Mouse (Mus musculus): ENCODE data around the gene Cmya5. TPM values are rescaled to one million over a fixed set of nuclear protein-coding genes. Genes with fewer than 3 reads are reported as not detected.
A peak's percentile ranks its signal among the peaks of the same experiment; 100 is the strongest.
"Not testable (repeated sequence)": the region's sequence is repeated elsewhere in the genome, so short reads cannot be mapped to it uniquely, and the experiment has no call there.

The Cmya5 gene
- polyA plus RNA-seq (2014; fragmentation: Nextera tagmentation; extraction: Ambion mirVana), result 0.24 and 0.39 TPM in 2 replicates

DNA sequence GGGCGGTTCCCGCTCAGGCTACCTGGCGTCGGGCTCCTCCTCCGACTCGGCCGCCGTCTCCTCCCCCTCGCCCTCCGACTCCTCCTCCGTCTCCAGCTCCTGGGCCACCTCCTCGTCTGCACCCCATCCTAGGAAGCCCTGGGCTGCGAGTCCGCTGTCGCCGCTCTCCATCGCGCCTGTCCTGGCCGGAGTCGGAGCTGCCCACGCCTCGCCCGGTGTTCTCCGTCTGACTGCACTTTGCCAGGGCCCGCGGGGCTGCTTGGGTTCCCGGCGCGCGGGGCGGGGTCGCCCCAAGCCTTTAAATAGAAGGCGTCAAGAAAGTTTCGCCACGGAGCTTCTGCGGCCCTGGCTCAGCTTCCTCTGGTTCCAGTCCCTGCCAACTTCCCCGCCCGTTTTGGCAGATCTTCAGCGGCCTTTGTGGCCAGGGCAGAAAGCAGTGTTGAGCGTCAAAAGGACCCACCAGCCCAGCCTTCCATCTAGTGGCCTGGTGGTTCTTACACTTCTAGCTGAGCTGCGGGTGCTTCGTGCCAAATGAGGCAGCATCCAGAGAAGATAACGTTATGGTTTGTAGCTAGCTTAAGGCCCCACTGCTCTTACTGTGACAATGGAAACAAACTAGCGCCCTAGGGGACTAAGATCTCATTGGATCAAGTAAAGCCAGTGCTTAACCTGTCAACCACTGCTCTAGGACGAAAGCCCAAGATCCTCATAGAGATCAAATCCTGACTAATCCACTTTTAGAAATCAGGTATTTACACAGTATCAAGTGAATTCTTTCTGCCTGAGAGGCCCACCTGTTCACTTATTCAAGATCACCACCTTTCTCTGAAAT is at the start of gene Cmya5:
TSS of gene Cmya5 (minus strand) at position 389 of the 832 bp plus-strand sequence.
- WGBS, result 2% methylated on average over 32 of the region's 45 CpGs
- ATAC-seq (ENCODE audit: low read depth), result peak; percentile 90
- peaks cover 9% of the 10 kb centered on the region; the same call in 1 of the 2 replicates for H3K4me1 ChIP-seq (ENCODE audit: control insufficient read depth, insufficient read depth, low read length)
- no peaks in the 10 kb centered on the region for H3K27me3 ChIP-seq (ENCODE audit: control insufficient read depth, insufficient read depth, low read length)
- H3K36me3 ChIP-seq (ENCODE audit: control insufficient read depth, insufficient read depth, low read length), result no peaks in the 10 kb centered on the region
- H3K9me3 ChIP-seq (ENCODE audit: control insufficient read depth, low read length), result no peaks in the 10 kb centered on the region
- H3K27ac ChIP-seq (ENCODE audit: low read depth, low read length), result 0 out of 2 replicates have a peak within 1 kb of the TSS, but pooled peaks have one; percentile 22
- H3K4me3 ChIP-seq (ENCODE audit: low read depth, low read length), result peak within 1 kb of the TSS; percentile 40
- peak within 1 kb of the TSS; percentile 54 for H3K9ac ChIP-seq (replicated peaks; ENCODE audit: low read depth, low read length)
- H3K4me2 ChIP-seq (ENCODE audit: low read depth, low read length), result peak within 1 kb of the TSS; percentile 87

DNA sequence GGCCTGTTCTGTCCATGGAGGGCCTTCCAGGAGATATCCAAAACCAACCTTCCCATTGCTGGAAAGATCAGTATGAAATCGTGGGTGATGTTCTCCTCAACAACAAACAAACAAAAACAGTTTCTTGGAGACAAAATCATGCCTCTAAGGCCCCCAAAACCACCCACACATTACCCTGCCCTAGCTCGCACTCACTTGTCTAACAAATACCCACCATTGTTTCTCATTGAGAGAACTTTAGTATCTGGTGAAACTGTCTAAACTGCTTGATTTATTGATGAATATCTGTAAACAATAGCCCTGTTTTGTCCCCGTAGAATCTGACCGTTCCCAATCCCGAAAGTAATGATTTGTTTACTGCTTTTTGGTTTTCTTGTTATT is 48.1 kb upstream of the Cmya5 start:
- H3K27ac ChIP-seq (ENCODE audit: low read depth, low read length), result peak overlapping the region; percentile 89
- no peaks in the 10 kb centered on the region for H3K9me3 ChIP-seq (ENCODE audit: control insufficient read depth, low read length)
- peak overlapping the region; percentile 95 for H3K9ac ChIP-seq (replicated peaks; ENCODE audit: low read depth, low read length)
- H3K36me3 ChIP-seq (ENCODE audit: control insufficient read depth, insufficient read depth, low read length), result no peaks in the 10 kb centered on the region
- no peak; the same call in 1 of the 2 replicates for ATAC-seq (ENCODE audit: low read depth)
- peaks cover 11% of the 10 kb centered on the region for H3K4me1 ChIP-seq (ENCODE audit: control insufficient read depth, insufficient read depth, low read length)
- H3K4me2 ChIP-seq (ENCODE audit: low read depth, low read length), result peak overlapping the region; percentile 67
- 41% methylated on average over 5 of the region's 5 CpGs for whole genome bisulfite sequencing
- peak overlapping the region; percentile 80 for H3K4me3 ChIP-seq (ENCODE audit: low read depth, low read length)
- H3K27me3 ChIP-seq (ENCODE audit: control insufficient read depth, insufficient read depth, low read length), result no peaks in the 10 kb centered on the region

DNA sequence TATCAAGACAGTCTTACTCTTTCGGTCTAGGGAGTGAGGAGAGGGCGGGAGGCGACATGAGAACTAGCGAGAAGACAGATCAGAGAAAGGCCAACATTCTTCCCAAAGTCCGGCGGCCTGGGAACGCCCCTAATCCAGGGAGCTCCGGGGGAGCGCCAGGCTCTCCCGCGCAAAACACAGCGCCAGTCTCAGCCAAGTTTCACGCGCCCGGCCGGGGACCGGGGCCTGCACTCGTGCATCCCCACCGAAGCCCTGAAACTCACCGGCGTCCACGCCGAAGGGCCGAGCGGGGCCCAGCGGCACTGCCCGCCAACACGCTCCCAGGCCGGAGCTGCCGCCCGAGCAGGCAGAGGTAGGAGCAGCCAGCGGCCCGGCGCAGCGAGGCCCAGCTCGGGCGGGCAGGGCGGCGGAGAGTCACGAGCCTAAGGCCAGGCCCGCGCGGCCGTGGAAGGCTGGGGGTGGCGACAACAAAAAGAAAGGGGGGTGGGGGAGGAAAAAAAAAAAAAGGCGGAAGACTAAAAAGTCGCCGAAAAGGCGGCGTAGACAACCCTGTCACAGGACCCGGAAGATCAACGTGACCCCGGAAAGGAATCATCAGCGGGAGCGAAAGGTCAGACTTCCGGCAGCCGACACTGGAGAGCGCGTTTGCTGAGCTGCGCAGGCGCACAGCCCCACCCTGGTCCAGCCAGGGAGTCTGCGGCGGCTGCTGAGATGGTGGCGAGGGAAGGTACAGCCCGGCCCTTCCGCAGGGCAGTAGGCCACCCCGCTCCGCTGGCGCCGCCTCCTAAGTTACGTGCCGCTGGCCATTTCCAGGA is 47.5 kb upstream of the Cmya5 start, which contains the start of gene Tent2:
TSS of gene Tent2 (minus strand) at position 555 of the 815 bp plus-strand sequence.
- ATAC-seq (ENCODE audit: low read depth), result peak; percentile 100
- Histone ChIP-seq H3K27me3 (ENCODE audit: control insufficient read depth, insufficient read depth, low read length) (no peaks in the 10 kb centered on the region), H3K4me2 (ENCODE audit: low read depth, low read length) (peak within 1 kb of the TSS; percentile 84), H3K4me1 (ENCODE audit: control insufficient read depth, insufficient read depth, low read length) (peaks cover 11% of the 10 kb centered on the region), H3K9me3 (ENCODE audit: control insufficient read depth, low read length) (no peaks in the 10 kb centered on the region), H3K4me3 (ENCODE audit: low read depth, low read length) (peak within 1 kb of the TSS; percentile 80), H3K36me3 (ENCODE audit: control insufficient read depth, insufficient read depth, low read length) (no peaks in the 10 kb centered on the region), H3K9ac (replicated peaks; ENCODE audit: low read depth, low read length) (peak within 1 kb of the TSS; percentile 95), H3K27ac (ENCODE audit: low read depth, low read length) (peak within 1 kb of the TSS; percentile 89)
- under 1% methylated on average over 71 of the region's 72 CpGs for WGBS

DNA sequence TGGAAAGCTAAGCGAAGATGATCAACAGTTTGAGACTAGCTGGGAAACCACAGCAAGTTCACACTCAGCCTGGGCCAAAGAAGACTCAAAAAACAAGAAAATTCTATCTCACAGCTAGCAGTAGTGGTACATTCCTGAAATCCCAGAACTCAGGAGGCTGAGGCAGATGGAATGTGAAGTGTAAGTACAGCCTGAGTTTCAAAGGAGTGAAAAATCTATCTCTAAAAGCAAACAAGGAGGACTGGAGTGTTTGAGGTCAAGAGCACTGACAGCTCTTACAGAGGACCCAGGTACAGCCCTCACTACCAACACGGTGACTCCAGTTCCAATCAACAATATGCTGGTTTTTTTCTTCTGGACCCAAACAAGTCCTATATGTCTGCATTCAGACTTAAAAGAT is 44.9 kb upstream of the Cmya5 start:
- no peaks in the 10 kb centered on the region for H3K9me3 ChIP-seq (ENCODE audit: control insufficient read depth, low read length)
- ATAC-seq (ENCODE audit: low read depth), result no peak
- H3K36me3 ChIP-seq (ENCODE audit: control insufficient read depth, insufficient read depth, low read length), result no peaks in the 10 kb centered on the region
- no peak overlapping the region for H3K4me2 ChIP-seq (ENCODE audit: low read depth, low read length)
- no peak overlapping the region for H3K27ac ChIP-seq (ENCODE audit: low read depth, low read length)
- H3K4me1 ChIP-seq (ENCODE audit: control insufficient read depth, insufficient read depth, low read length), result peaks cover 11% of the 10 kb centered on the region
- no peak overlapping the region for H3K4me3 ChIP-seq (ENCODE audit: low read depth, low read length)
- 92% methylated on average over 2 of the region's 2 CpGs for WGBS
- no peak overlapping the region for H3K9ac ChIP-seq (replicated peaks; ENCODE audit: low read depth, low read length)
- no peaks in the 10 kb centered on the region for H3K27me3 ChIP-seq (ENCODE audit: control insufficient read depth, insufficient read depth, low read length)

DNA sequence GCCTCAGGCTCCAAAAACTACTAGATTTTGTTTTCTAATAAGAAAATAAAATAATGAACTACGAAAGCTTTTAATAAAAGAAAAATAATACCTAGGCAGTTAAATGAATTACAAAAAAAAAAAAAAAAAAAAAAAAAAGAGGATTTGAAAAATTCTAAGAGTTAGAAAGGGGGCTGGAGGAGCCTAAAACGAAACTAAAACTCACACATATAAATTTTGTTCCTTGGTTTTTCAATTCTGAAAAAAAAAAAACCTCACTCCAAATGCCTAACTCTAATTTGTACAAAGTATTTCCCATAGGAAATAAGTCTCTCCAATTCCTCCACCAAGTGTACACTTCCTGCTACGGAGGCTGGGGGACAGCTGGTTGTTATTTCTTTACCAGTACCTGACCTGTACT is 44.2 kb upstream of the Cmya5 start:
- Histone ChIP-seq H3K4me2 (ENCODE audit: low read depth, low read length) (no peak overlapping the region), H3K9ac (replicated peaks; ENCODE audit: low read depth, low read length) (no peak overlapping the region), H3K27me3 (ENCODE audit: control insufficient read depth, insufficient read depth, low read length) (no peaks in the 10 kb centered on the region), H3K27ac (ENCODE audit: low read depth, low read length) (no peak overlapping the region), H3K4me1 (ENCODE audit: control insufficient read depth, insufficient read depth, low read length) (peaks cover 11% of the 10 kb centered on the region), H3K9me3 (ENCODE audit: control insufficient read depth, low read length) (no peaks in the 10 kb centered on the region), H3K4me3 (ENCODE audit: low read depth, low read length) (no peak overlapping the region), H3K36me3 (ENCODE audit: control insufficient read depth, insufficient read depth, low read length) (no peaks in the 10 kb centered on the region)
- WGBS, result 91% methylated on average over 3 of the region's 3 CpGs
- ATAC-seq (ENCODE audit: low read depth), result no peak

DNA sequence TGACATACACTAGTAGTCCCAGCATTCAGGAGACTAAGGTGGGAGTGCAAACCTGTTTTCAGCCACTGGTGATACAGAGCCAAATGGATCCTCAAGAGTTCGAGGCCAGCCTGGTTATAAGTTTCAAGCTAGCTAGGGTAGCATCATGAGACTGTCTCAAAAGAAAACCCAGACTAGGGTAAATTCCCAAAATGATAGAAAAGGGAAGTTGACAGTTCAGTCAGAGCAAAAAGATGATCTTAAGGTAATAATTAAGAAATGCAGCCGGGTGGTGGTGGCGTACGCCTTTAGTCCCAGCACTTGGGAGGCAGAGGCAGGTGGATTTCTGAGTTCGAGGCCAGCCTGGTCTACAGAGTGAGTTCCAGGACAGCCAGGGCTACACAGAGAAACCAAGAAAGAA is 43.3 kb upstream of the Cmya5 start:
- H3K4me2 ChIP-seq (ENCODE audit: low read depth, low read length); H3K27ac ChIP-seq (ENCODE audit: low read depth, low read length); ATAC-seq (ENCODE audit: low read depth); H3K27me3 ChIP-seq (ENCODE audit: control insufficient read depth, insufficient read depth, low read length); H3K36me3 ChIP-seq (ENCODE audit: control insufficient read depth, insufficient read depth, low read length); H3K9me3 ChIP-seq (ENCODE audit: control insufficient read depth, low read length); H3K9ac ChIP-seq (replicated peaks; ENCODE audit: low read depth, low read length); H3K4me3 ChIP-seq (ENCODE audit: low read depth, low read length): not testable (repeated sequence)
- peaks cover 11% of the 10 kb centered on the region for H3K4me1 ChIP-seq (ENCODE audit: control insufficient read depth, insufficient read depth, low read length)
- WGBS, result 95% methylated on average over 5 of the region's 5 CpGs

DNA sequence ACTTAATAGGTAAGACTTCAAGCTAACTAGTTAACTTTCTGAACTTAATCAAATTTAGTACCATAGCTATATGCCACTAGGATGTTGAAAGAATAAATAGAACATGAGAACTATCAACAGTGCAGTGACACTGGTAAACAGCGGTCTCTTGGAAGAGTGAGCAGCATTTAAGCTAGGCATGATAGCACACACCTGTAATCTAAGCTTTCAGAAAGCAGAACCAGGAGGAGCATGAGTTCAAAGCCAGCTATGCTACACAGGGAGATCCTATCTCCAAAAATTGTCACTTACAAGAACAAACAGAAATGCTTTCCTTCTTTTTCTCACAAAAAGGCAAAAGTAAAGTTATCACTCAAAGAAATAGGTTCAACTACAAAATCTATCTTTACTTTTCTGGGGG is 35.8 kb upstream of the Cmya5 start:
- Histone ChIP-seq H3K4me3 (ENCODE audit: low read depth, low read length) (no peak overlapping the region), H3K36me3 (ENCODE audit: control insufficient read depth, insufficient read depth, low read length) (peaks cover 9% of the 10 kb centered on the region), H3K27me3 (ENCODE audit: control insufficient read depth, insufficient read depth, low read length) (no peaks in the 10 kb centered on the region), H3K4me1 (ENCODE audit: control insufficient read depth, insufficient read depth, low read length) (no peaks in the 10 kb centered on the region), H3K4me2 (ENCODE audit: low read depth, low read length) (no peak overlapping the region), H3K9ac (replicated peaks; ENCODE audit: low read depth, low read length) (no peak overlapping the region), H3K27ac (ENCODE audit: low read depth, low read length) (no peak overlapping the region), H3K9me3 (ENCODE audit: control insufficient read depth, low read length) (no peaks in the 10 kb centered on the region)
- WGBS, result 100% methylated on average over 1 of the region's 1 CpGs
- no peak for ATAC-seq (ENCODE audit: low read depth)

DNA sequence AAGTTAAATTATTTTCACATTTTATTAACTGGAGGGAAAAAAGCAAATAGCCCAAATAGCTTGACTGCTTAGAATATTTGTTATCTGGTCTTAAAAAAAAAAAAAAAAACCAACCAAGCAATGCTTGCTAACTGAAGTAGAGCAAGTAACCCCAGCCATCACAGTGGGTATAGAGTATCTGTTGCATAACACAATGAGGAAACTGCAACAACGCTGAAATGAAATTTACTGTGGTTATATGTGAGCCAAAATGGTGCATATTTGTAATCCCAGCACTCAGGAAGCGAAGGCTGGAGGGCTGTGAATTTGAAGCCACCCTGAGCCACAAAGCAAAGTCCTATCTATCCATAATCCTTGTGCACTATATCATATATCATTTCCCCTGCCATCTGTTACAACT is 35.0 kb upstream of the Cmya5 start:
- Histone ChIP-seq H3K27me3 (ENCODE audit: control insufficient read depth, insufficient read depth, low read length) (no peaks in the 10 kb centered on the region), H3K36me3 (ENCODE audit: control insufficient read depth, insufficient read depth, low read length) (peaks cover 9% of the 10 kb centered on the region), H3K9ac (replicated peaks; ENCODE audit: low read depth, low read length) (no peak overlapping the region), H3K27ac (ENCODE audit: low read depth, low read length) (no peak overlapping the region), H3K4me2 (ENCODE audit: low read depth, low read length) (no peak overlapping the region), H3K4me1 (ENCODE audit: control insufficient read depth, insufficient read depth, low read length) (no peaks in the 10 kb centered on the region), H3K4me3 (ENCODE audit: low read depth, low read length) (no peak overlapping the region), H3K9me3 (ENCODE audit: control insufficient read depth, low read length) (no peaks in the 10 kb centered on the region)
- WGBS, result 93% methylated on average over 2 of the region's 2 CpGs
- no peak for ATAC-seq (ENCODE audit: low read depth)

DNA sequence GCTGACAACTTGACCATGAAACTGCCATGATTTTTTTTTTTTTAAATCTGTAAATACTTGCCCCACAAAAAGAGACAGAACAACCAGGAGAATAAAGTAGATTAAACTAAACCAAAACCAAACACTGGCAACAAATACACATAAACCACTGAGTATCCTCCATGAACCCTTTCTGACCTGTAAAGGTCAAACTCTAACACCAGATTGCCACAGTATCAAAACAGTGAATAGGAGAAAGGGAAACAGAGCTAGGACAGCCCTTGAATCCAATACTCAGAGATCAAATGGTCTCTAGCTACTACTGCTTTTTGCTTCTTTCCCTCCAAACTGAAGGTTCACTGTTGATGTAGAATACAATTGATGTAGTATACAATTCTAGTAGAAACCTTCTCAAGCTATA is 33.0 kb upstream of the Cmya5 start:
- H3K9me3 ChIP-seq (ENCODE audit: control insufficient read depth, low read length), result no peaks in the 10 kb centered on the region

More for the DNA sequence above, 33.0 kb upstream of the Cmya5 start:
- no peaks in the 10 kb centered on the region for H3K4me1 ChIP-seq (ENCODE audit: control insufficient read depth, insufficient read depth, low read length)
- no peak for ATAC-seq (ENCODE audit: low read depth)
- no peak overlapping the region for H3K27ac ChIP-seq (ENCODE audit: low read depth, low read length)
- H3K36me3 ChIP-seq (ENCODE audit: control insufficient read depth, insufficient read depth, low read length), result peaks cover 4% of the 10 kb centered on the region; the same call in 1 of the 2 replicates
- H3K9ac ChIP-seq (replicated peaks; ENCODE audit: low read depth, low read length), result no peak overlapping the region
- no peak overlapping the region for H3K4me2 ChIP-seq (ENCODE audit: low read depth, low read length)
- H3K27me3 ChIP-seq (ENCODE audit: control insufficient read depth, insufficient read depth, low read length), result no peaks in the 10 kb centered on the region
- H3K4me3 ChIP-seq (ENCODE audit: low read depth, low read length), result no peak overlapping the region
